Mouse (Mus musculus): ENCODE measurements around the gene Prkn. TPM values are rescaled to one million over a fixed set of nuclear protein-coding genes. Genes with fewer than 3 reads are reported as not detected.
"Not testable (repeated sequence)": the region's sequence is repeated elsewhere in the genome, so short reads cannot be mapped to it uniquely, and the experiment has no call there.

Gene Prkn
- polyA plus RNA-seq, 1 experiment from 2014 or later: 3.9 TPM

- H3K4me3 ChIP-seq (replicated peaks; ENCODE audit: low read length); ATAC-seq; H3K9me3 ChIP-seq (ENCODE audit: control insufficient read depth, low read length); H3K4me2 ChIP-seq (ENCODE audit: low read length); H3K4me1 ChIP-seq (replicated peaks; ENCODE audit: control insufficient read depth, insufficient read depth, low read length); H3K27me3 ChIP-seq (replicated peaks; ENCODE audit: control insufficient read depth, insufficient read depth, low read length); H3K9ac ChIP-seq (replicated peaks; ENCODE audit: low read depth, low read length); H3K27ac ChIP-seq (ENCODE audit: low read length); H3K36me3 ChIP-seq (ENCODE audit: control insufficient read depth, insufficient read depth): not testable (repeated sequence)
- WGBS: 77% methylated on average over 4 of the region's 4 CpGs
These were observed 368.9 kb downstream of the Prkn start for GRCm38 (mm10) chr17:11209063-11209462.

DNA sequence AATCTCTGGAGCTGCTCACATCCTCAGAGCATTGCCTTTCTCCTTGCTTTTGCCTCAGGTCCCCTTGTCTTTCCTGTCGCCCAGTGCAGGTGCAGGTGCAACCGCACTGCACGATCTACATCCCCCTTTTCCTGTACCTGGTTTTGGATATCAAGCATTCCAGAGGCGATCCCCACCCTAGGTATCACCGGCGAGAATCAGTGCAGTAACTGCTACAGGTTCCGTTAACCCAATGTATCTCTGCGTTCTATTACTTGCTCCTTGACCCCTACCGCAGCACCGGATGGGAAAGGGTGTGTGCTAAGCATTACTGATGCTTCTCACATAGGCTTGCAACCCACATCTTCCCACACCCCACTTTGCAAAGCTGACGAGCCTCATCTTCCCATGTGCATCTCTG, 370.8 kb downstream of the Prkn start:
- H3K27me3 ChIP-seq (replicated peaks; ENCODE audit: control insufficient read depth, insufficient read depth, low read length): no peaks in the 10 kb centered on the region
- no peak overlapping the region for H3K4me3 ChIP-seq (replicated peaks; ENCODE audit: low read length)
- H3K9me3 ChIP-seq (ENCODE audit: control insufficient read depth, low read length): no peaks in the 10 kb centered on the region
- no peak overlapping the region for H3K4me2 ChIP-seq (ENCODE audit: low read length)
- H3K27ac ChIP-seq (ENCODE audit: low read length): no peak overlapping the region
- 81% methylated on average over 11 of the region's 11 CpGs for whole genome bisulfite sequencing
- no peaks in the 10 kb centered on the region for H3K4me1 ChIP-seq (replicated peaks; ENCODE audit: control insufficient read depth, insufficient read depth, low read length)
- H3K36me3 ChIP-seq (ENCODE audit: control insufficient read depth, insufficient read depth): no peaks in the 10 kb centered on the region
- no peak for ATAC-seq
- H3K9ac ChIP-seq (replicated peaks; ENCODE audit: low read depth, low read length): no peak overlapping the region

- Histone ChIP-seq H3K9me3 (ENCODE audit: control insufficient read depth, low read length) (no peaks in the 10 kb centered on the region), H3K36me3 (ENCODE audit: control insufficient read depth, insufficient read depth) (no peaks in the 10 kb centered on the region), H3K4me2 (ENCODE audit: low read length) (no peak overlapping the region), H3K27ac (ENCODE audit: low read length) (no peak overlapping the region), H3K4me3 (replicated peaks; ENCODE audit: low read length) (no peak overlapping the region), H3K4me1 (replicated peaks; ENCODE audit: control insufficient read depth, insufficient read depth, low read length) (no peaks in the 10 kb centered on the region), H3K27me3 (replicated peaks; ENCODE audit: control insufficient read depth, insufficient read depth, low read length) (no peaks in the 10 kb centered on the region), H3K9ac (replicated peaks; ENCODE audit: low read depth, low read length) (no peak overlapping the region)
- no peak for ATAC-seq
- WGBS: 46% methylated on average over 4 of the region's 4 CpGs
These were observed 371.4 kb downstream of the Prkn start for GRCm38 (mm10) chr17:11211591-11211990.

DNA sequence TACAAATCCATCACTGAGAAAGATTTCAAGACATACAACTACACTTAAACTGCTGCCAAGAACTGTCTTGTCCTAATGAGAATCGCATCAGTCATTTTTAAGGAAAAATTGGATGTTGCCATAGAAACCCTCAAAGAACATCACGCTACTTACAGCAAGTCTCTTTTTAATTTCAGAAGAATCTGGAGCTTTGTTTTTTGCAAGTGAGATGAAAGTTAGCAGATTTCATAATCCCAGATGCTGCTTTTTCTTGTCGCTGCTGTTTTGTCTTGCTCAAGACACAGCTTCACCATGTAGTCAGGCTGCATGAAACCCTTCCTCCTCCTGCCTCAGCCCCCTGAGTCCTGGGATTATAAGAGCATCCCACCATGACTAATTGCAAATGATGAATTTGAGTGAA, 373.5 kb downstream of the Prkn start:
- no peak for ATAC-seq
- Histone ChIP-seq H3K4me2 (ENCODE audit: low read length) (no peak overlapping the region), H3K4me1 (replicated peaks; ENCODE audit: control insufficient read depth, insufficient read depth, low read length) (no peaks in the 10 kb centered on the region), H3K4me3 (replicated peaks; ENCODE audit: low read length) (no peak overlapping the region), H3K36me3 (ENCODE audit: control insufficient read depth, insufficient read depth) (no peaks in the 10 kb centered on the region), H3K27me3 (replicated peaks; ENCODE audit: control insufficient read depth, insufficient read depth, low read length) (no peaks in the 10 kb centered on the region), H3K9ac (replicated peaks; ENCODE audit: low read depth, low read length) (no peak overlapping the region), H3K27ac (ENCODE audit: low read length) (no peak overlapping the region), H3K9me3 (ENCODE audit: control insufficient read depth, low read length) (no peaks in the 10 kb centered on the region)
- WGBS: 73% methylated on average over 3 of the region's 3 CpGs

- H3K27me3 ChIP-seq (replicated peaks; ENCODE audit: control insufficient read depth, insufficient read depth, low read length): no peaks in the 10 kb centered on the region
- ATAC-seq: no peak
- H3K4me3 ChIP-seq (replicated peaks; ENCODE audit: low read length): no peak overlapping the region
- no peaks in the 10 kb centered on the region for H3K36me3 ChIP-seq (ENCODE audit: control insufficient read depth, insufficient read depth)
- H3K27ac ChIP-seq (ENCODE audit: low read length): no peak overlapping the region
- WGBS: 87% methylated on average over 4 of the region's 4 CpGs
- no peaks in the 10 kb centered on the region for H3K9me3 ChIP-seq (ENCODE audit: control insufficient read depth, low read length)
- H3K4me2 ChIP-seq (ENCODE audit: low read length): no peak overlapping the region
- no peaks in the 10 kb centered on the region for H3K4me1 ChIP-seq (replicated peaks; ENCODE audit: control insufficient read depth, insufficient read depth, low read length)
- H3K9ac ChIP-seq (replicated peaks; ENCODE audit: low read depth, low read length): no peak overlapping the region
These were observed 388.8 kb downstream of the Prkn start for GRCm38 (mm10) chr17:11229011-11229410.

- H3K4me1 ChIP-seq (replicated peaks; ENCODE audit: control insufficient read depth, insufficient read depth, low read length): no peaks in the 10 kb centered on the region
- no peak overlapping the region for H3K27ac ChIP-seq (ENCODE audit: low read length)
- no peaks in the 10 kb centered on the region for H3K9me3 ChIP-seq (ENCODE audit: control insufficient read depth, low read length)
- H3K4me3 ChIP-seq (replicated peaks; ENCODE audit: low read length): no peak overlapping the region
- no peak overlapping the region for H3K4me2 ChIP-seq (ENCODE audit: low read length)
- ATAC-seq: no peak
- no peak overlapping the region for H3K9ac ChIP-seq (replicated peaks; ENCODE audit: low read depth, low read length)
- H3K36me3 ChIP-seq (ENCODE audit: control insufficient read depth, insufficient read depth): no peaks in the 10 kb centered on the region
- H3K27me3 ChIP-seq (replicated peaks; ENCODE audit: control insufficient read depth, insufficient read depth, low read length): no peaks in the 10 kb centered on the region
- 59% methylated on average over 1 of the region's 1 CpGs for WGBS
These were observed 389.2 kb downstream of the Prkn start for GRCm38 (mm10) chr17:11229426-11229825.

DNA sequence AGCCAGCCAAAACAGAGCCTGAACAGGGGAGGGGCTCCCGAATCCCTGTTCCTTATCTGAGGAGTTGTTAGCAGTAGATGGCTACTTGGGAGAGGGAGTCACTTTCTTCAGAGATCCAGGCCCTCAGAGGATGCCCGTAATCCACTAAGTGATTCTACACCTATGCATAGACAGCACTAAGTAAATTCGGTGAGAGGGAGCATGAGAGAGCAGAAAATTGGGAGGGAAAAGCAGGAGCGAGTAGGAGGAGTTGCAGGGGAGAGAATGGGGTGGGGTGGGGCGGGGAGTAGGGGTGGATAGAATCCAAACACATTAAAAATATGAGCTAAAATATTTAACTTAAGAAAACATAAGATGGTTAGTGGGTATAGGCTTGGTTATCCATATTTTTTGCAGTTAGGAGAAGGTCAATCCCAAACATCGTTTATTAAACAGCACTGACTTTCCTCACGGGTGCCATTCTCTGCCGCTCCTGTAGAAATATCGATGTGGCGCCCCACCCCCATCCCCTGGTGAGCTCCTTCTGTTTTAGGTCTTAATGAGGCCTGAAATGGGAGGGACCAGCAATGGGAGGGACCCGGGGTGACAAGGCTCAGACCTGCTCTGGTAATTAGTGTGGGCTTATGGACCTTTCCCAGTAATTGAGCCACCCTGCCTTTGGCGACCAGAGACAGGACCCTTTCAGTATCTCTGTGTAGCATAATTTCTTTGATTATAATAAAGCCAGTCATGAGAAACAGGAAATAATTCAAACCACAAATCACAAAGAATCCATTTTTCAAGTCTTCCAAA, 390.6 kb downstream of the Prkn start:
- H3K9ac ChIP-seq (replicated peaks; ENCODE audit: low read depth, low read length): no peak overlapping the region
- H3K4me1 ChIP-seq (replicated peaks; ENCODE audit: control insufficient read depth, insufficient read depth, low read length): no peaks in the 10 kb centered on the region
- peak; percentile 52; the same call in 1 of the 2 replicates for ATAC-seq
- H3K4me2 ChIP-seq (ENCODE audit: low read length): peak overlapping the region; percentile 25
- H3K36me3 ChIP-seq (ENCODE audit: control insufficient read depth, insufficient read depth): no peaks in the 10 kb centered on the region
- H3K9me3 ChIP-seq (ENCODE audit: control insufficient read depth, low read length): no peaks in the 10 kb centered on the region
- peak overlapping the region; percentile 6; the same call in 1 of the 2 replicates for H3K4me3 ChIP-seq (replicated peaks; ENCODE audit: low read length)
- H3K27ac ChIP-seq (ENCODE audit: low read length): no peak overlapping the region
- H3K27me3 ChIP-seq (replicated peaks; ENCODE audit: control insufficient read depth, insufficient read depth, low read length): no peaks in the 10 kb centered on the region
- WGBS: 22% methylated on average over 12 of the region's 12 CpGs

GRCm38 (mm10) chr17:11235273-11235672, 395.1 kb downstream of the Prkn start:
- no peak overlapping the region for H3K4me2 ChIP-seq (ENCODE audit: low read length)
- no peaks in the 10 kb centered on the region for H3K9me3 ChIP-seq (ENCODE audit: control insufficient read depth, low read length)
- ATAC-seq: no peak
- WGBS: 91% methylated on average over 1 of the region's 1 CpGs
- H3K36me3 ChIP-seq (ENCODE audit: control insufficient read depth, insufficient read depth): no peaks in the 10 kb centered on the region
- H3K27me3 ChIP-seq (replicated peaks; ENCODE audit: control insufficient read depth, insufficient read depth, low read length): no peaks in the 10 kb centered on the region
- no peaks in the 10 kb centered on the region for H3K4me1 ChIP-seq (replicated peaks; ENCODE audit: control insufficient read depth, insufficient read depth, low read length)
- H3K9ac ChIP-seq (replicated peaks; ENCODE audit: low read depth, low read length): no peak overlapping the region
- H3K27ac ChIP-seq (ENCODE audit: low read length): no peak overlapping the region
- no peak overlapping the region for H3K4me3 ChIP-seq (replicated peaks; ENCODE audit: low read length)

DNA sequence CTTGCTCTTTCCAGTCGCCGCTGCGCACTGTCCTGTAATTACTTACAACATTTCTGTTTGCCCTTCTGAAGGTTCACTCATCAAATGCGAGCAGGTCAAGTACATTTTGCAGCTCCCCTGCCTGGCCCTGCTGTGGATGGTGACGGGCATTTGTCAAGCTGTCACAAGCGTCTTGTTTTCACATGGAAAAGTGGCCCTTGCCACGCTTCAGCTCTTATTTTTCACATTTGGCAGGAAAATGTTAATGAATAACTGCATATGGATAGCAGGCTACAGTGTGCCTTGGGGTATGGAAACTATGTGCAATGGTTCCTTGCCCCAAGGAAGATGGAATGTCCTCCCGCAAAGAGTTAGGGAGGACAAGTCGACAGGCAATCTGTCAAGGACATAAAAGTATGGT, 404.9 kb downstream of the Prkn start:
- WGBS: 85% methylated on average over 9 of the region's 9 CpGs
- no peak for ATAC-seq

GRCm38 (mm10) chr17:11249216-11249615, 409.0 kb downstream of the Prkn start:
- Histone ChIP-seq H3K27me3 (replicated peaks; ENCODE audit: control insufficient read depth, insufficient read depth, low read length) (no peaks in the 10 kb centered on the region), H3K4me1 (replicated peaks; ENCODE audit: control insufficient read depth, insufficient read depth, low read length) (peaks cover 5% of the 10 kb centered on the region), H3K4me3 (replicated peaks; ENCODE audit: low read length) (no peak overlapping the region), H3K27ac (ENCODE audit: low read length) (no peak overlapping the region), H3K9me3 (ENCODE audit: control insufficient read depth, low read length) (no peaks in the 10 kb centered on the region), H3K9ac (replicated peaks; ENCODE audit: low read depth, low read length) (no peak overlapping the region), H3K4me2 (ENCODE audit: low read length) (no peak overlapping the region), H3K36me3 (ENCODE audit: control insufficient read depth, insufficient read depth) (no peaks in the 10 kb centered on the region)
- no peak for ATAC-seq
- 20% methylated on average over 6 of the region's 6 CpGs for WGBS

More for the DNA sequence above, 404.9 kb downstream of the Prkn start:
- Histone ChIP-seq H3K36me3 (ENCODE audit: control insufficient read depth, insufficient read depth) (no peaks in the 10 kb centered on the region), H3K4me3 (replicated peaks; ENCODE audit: low read length) (no peak overlapping the region), H3K4me1 (replicated peaks; ENCODE audit: control insufficient read depth, insufficient read depth, low read length) (peaks cover 7% of the 10 kb centered on the region), H3K27ac (ENCODE audit: low read length) (no peak overlapping the region), H3K9me3 (ENCODE audit: control insufficient read depth, low read length) (no peaks in the 10 kb centered on the region), H3K9ac (replicated peaks; ENCODE audit: low read depth, low read length) (no peak overlapping the region), H3K4me2 (ENCODE audit: low read length) (no peak overlapping the region), H3K27me3 (replicated peaks; ENCODE audit: control insufficient read depth, insufficient read depth, low read length) (no peaks in the 10 kb centered on the region)

Measured in forebrain, embryonic 16.5 days (tissue).